Mouse (Mus musculus) WW6 (cell line): ENCODE measurements around the gene Kcnd2.
"Not testable (repeated sequence)": the region's sequence is repeated elsewhere in the genome, so short reads cannot be mapped to it uniquely, and the experiment has no call there.

Experiments
- DNase-seq: peaks from one replicate; pipeline ENCODE4 v3.0.0-alpha.2; 2013; ENCODE audit warnings: low read depth, low spot score

Kcnd2 gene

GRCm38 (mm10) chr6:21215491-21216191 lies at the start of gene Kcnd2:
Gene Kcnd2, plus strand, starts transcription at chr6:21215503.
- DNase-seq = no peak

- no peak for DNase-seq
Measured at GRCm38 (mm10) chr6:21166611-21167010, 48.7 kb upstream of the Kcnd2 start.

GRCm38 (mm10) chr6:21195341-21195740 lies 20.0 kb upstream of the Kcnd2 start:
- DNase-seq = no peak

GRCm38 (mm10) chr6:21213865-21214672 lies 1.2 kb upstream of the Kcnd2 start:
- DNase-seq = peak; percentile 42

GRCm38 (mm10) chr6:21214673-21215490 lies 421 bp upstream of the Kcnd2 start:
- no peak for DNase-seq

GRCm38 (mm10) chr6:21216206-21217020 lies 1.1 kb downstream of the Kcnd2 start:
- DNase-seq = no peak

GRCm38 (mm10) chr6:21217156-21217555 lies 1.9 kb downstream of the Kcnd2 start:
- no peak for DNase-seq

GRCm38 (mm10) chr6:21226124-21226523 lies 10.8 kb downstream of the Kcnd2 start:
- DNase-seq = no peak

GRCm38 (mm10) chr6:21259031-21259430 lies 43.7 kb downstream of the Kcnd2 start:
- no peak for DNase-seq

- no peak for DNase-seq
Measured at GRCm38 (mm10) chr6:21267897-21268296, 52.6 kb downstream of the Kcnd2 start.

- no peak for DNase-seq
Measured at GRCm38 (mm10) chr6:21277343-21277933, 62.1 kb downstream of the Kcnd2 start.

GRCm38 (mm10) chr6:21304943-21305342 lies 89.6 kb downstream of the Kcnd2 start:
- no peak for DNase-seq

GRCm38 (mm10) chr6:21310159-21310558 lies 94.9 kb downstream of the Kcnd2 start:
- no peak for DNase-seq

- DNase-seq = no peak
Measured at GRCm38 (mm10) chr6:21321407-21321806, 106.1 kb downstream of the Kcnd2 start.

- DNase-seq = no peak
Measured at GRCm38 (mm10) chr6:21322211-21322610, 106.9 kb downstream of the Kcnd2 start.

- no peak for DNase-seq
Measured at GRCm38 (mm10) chr6:21325251-21325650, 109.9 kb downstream of the Kcnd2 start.

GRCm38 (mm10) chr6:21327081-21327737 lies 111.9 kb downstream of the Kcnd2 start:
- DNase-seq = no peak

GRCm38 (mm10) chr6:21385298-21385697 lies 170.0 kb downstream of the Kcnd2 start:
- DNase-seq = not testable (repeated sequence)

- no peak for DNase-seq
Measured at GRCm38 (mm10) chr6:21391776-21392175, 176.5 kb downstream of the Kcnd2 start.

GRCm38 (mm10) chr6:21413656-21414055 lies 198.4 kb downstream of the Kcnd2 start:
- DNase-seq = no peak
